Mouse (Mus musculus): Measurements from ENCODE around the gene Ttn.

DNA sequence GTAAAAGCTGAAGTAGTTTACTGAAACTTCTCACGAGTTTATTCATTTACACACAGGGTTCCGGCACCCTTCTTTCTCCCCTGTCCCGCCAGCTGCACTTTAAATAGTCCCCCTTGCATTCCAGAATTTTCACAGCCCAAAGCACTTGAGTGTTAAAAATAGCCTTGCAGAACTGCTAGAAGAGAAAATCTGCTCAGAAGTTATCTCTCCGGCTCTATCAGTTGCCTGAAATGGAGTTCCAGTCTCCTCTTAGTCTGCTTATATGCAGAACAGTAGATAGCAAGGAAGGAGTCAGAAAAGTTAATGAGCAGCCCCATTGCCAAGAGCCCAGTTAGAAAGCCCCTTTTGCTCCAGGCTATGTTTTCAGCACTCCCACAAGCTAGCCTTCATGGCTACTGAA, 176.0 kb downstream of the Ttn start:
- TF ChIP-seq CTCF (IDR thresholded peaks at IDR 0.05; ENCODE audit: borderline replicate concordance, insufficient read depth, low read length): no peak
- TF ChIP-seq POLR2A (IDR thresholded peaks at IDR 0.05; ENCODE audit: low read depth, low read length): no peak
